Mouse (Mus musculus) heart, embryonic 15.5 days (tissue): ENCODE data around the gene Dnajb2. TPM values are rescaled to one million over a fixed set of nuclear protein-coding genes. Genes with fewer than 3 reads are reported as not detected.

Experiments used
- ATAC-seq: fragments of 200-750 bp; cut with Nextera tagmentation; replicated peaks from 2 replicates; pipeline ENCODE4 v1.8.0; 2017; ENCODE audit warnings: low read depth, moderate TSS enrichment; ENCODE audit not compliant: insufficient number of reproducible peaks, insufficient read depth, low FRiP score
- H3K27ac ChIP-seq: fragments of 300-500 bp; sonication (generic); 2 replicates; pipeline ENCODE4 v1.5.1; 2015; ENCODE audit warnings: mild to moderate bottlenecking, inconsistent platforms
- H3K27me3 ChIP-seq: fragments of 300-500 bp; sonication (generic); 2 replicates; pipeline ENCODE4 v1.6.1; 2015; ENCODE audit warnings: inconsistent platforms
- H3K36me3 ChIP-seq: fragments of 300-500 bp; sonication (generic); 2 replicates; pipeline ENCODE4 v1.6.1; 2015; ENCODE audit warnings: mild to moderate bottlenecking, inconsistent platforms
- H3K4me1 ChIP-seq: fragments of 300-500 bp; sonication (generic); replicated peaks from 2 replicates; pipeline ENCODE4 v1.6.1; 2015; ENCODE audit warnings: inconsistent platforms
- H3K4me2 ChIP-seq: fragments of 300-500 bp; sonication (generic); 2 replicates; pipeline ENCODE4 v1.6.1; 2015; ENCODE audit warnings: inconsistent platforms, mild to moderate bottlenecking, moderate library complexity
- H3K4me3 ChIP-seq: fragments of 300-500 bp; sonication (generic); 2 replicates; pipeline ENCODE4 v1.5.1; 2015; ENCODE audit warnings: mild to moderate bottlenecking, inconsistent platforms
- H3K9ac ChIP-seq: fragments of 300-500 bp; sonication (generic); 2 replicates; pipeline ENCODE4 v1.6.1; 2015; ENCODE audit warnings: mild to moderate bottlenecking, inconsistent platforms
- H3K9me3 ChIP-seq: fragments of 300-500 bp; sonication (generic); replicated peaks from 2 replicates; pipeline ENCODE4 v1.6.1; 2016; ENCODE audit warnings: inconsistent platforms
- WGBS: fragments of 180-500 bp; shearing (Covaris S2); methylation state at CpG from one replicate; pipeline ENCODE4 v1.1.7; 2015; ENCODE audit warnings: mixed read lengths; 5-methylcytosine and 5-hydroxymethylcytosine counted together
- microRNA-seq: library from miRNA; unstranded; fragments of <30 nt; microRNA quantifications from one replicate; pipeline ENCODE4, GENCODE M21; 2016
- polyA plus RNA-seq: library from polyadenylated mRNA; unstranded; fragments of >200 nt; fragmentation: Nextera tagmentation; extraction: Ambion mirVana; gene quantifications from 2 replicates; pipeline ENCODE4 v1.2.1, GENCODE M21; 2015

Gene Dnajb2
- polyA plus RNA-seq, 1 experiment from 2014 or later, result 41.4 TPM

GRCm38 (mm10) chr1:75289376-75289775 lies 53.2 kb downstream of the Dnajb2 start:
- Histone ChIP-seq H3K4me2 (no peak overlapping the region), H3K36me3 (no peaks in the 10 kb centered on the region), H3K9ac (no peak overlapping the region), H3K9me3 (no peaks in the 10 kb centered on the region), H3K4me3 (no peak overlapping the region), H3K27ac (no peak overlapping the region), H3K4me1 (peaks cover 11% of the 10 kb centered on the region), H3K27me3 (peaks cover 4% of the 10 kb centered on the region; the same call in 1 of the 2 replicates)
- ATAC-seq, result no peak
- 20% methylated on average over 7 of the region's 7 CpGs for WGBS

GRCm38 (mm10) chr1:75289888-75290431 lies 53.8 kb downstream of the Dnajb2 start:
- H3K4me1 ChIP-seq, result peaks cover 11% of the 10 kb centered on the region
- no peaks in the 10 kb centered on the region for H3K36me3 ChIP-seq
- no peaks in the 10 kb centered on the region for H3K9me3 ChIP-seq
- 58% methylated on average over 8 of the region's 8 CpGs for WGBS
- no peak overlapping the region for H3K9ac ChIP-seq
- no peak overlapping the region for H3K4me3 ChIP-seq
- no peak overlapping the region for H3K27ac ChIP-seq
- H3K4me2 ChIP-seq, result no peak overlapping the region
- peaks cover 4% of the 10 kb centered on the region; the same call in 1 of the 2 replicates for H3K27me3 ChIP-seq
- no peak for ATAC-seq

- Histone ChIP-seq H3K4me1 (peaks cover 11% of the 10 kb centered on the region), H3K9ac (no peak overlapping the region), H3K27me3 (peaks cover 4% of the 10 kb centered on the region; the same call in 1 of the 2 replicates), H3K36me3 (no peaks in the 10 kb centered on the region), H3K27ac (no peak overlapping the region), H3K9me3 (no peaks in the 10 kb centered on the region), H3K4me3 (no peak overlapping the region), H3K4me2 (no peak overlapping the region)
- no peak for ATAC-seq
Observed at GRCm38 (mm10) chr1:75290582-75290981, 54.4 kb downstream of the Dnajb2 start.

GRCm38 (mm10) chr1:75291321-75291720 lies 55.1 kb downstream of the Dnajb2 start:
- Histone ChIP-seq H3K27ac (no peak overlapping the region), H3K9ac (no peak overlapping the region), H3K4me3 (no peak overlapping the region), H3K27me3 (peaks cover 4% of the 10 kb centered on the region; the same call in 1 of the 2 replicates), H3K9me3 (no peaks in the 10 kb centered on the region), H3K4me2 (no peak overlapping the region), H3K36me3 (no peaks in the 10 kb centered on the region), H3K4me1 (peaks cover 11% of the 10 kb centered on the region)
- ATAC-seq, result no peak
- WGBS, result 73% methylated on average over 8 of the region's 8 CpGs

- peak; percentile 35; the same call in 1 of the 2 replicates for ATAC-seq
- 20% methylated on average over 12 of the region's 12 CpGs for WGBS
- H3K4me1 ChIP-seq, result peaks cover 11% of the 10 kb centered on the region
Observed at GRCm38 (mm10) chr1:75292476-75293330, 56.5 kb downstream of the Dnajb2 start.

GRCm38 (mm10) chr1:75293331-75293701 lies 57.1 kb downstream of the Dnajb2 start:
- Histone ChIP-seq H3K4me2 (no peak overlapping the region), H3K36me3 (no peaks in the 10 kb centered on the region), H3K4me3 (no peak overlapping the region), H3K27ac (peak overlapping the region; percentile 39; the same call in 1 of the 2 replicates), H3K27me3 (peaks cover 4% of the 10 kb centered on the region; the same call in 1 of the 2 replicates), H3K4me1 (peaks cover 11% of the 10 kb centered on the region), H3K9me3 (no peaks in the 10 kb centered on the region), H3K9ac (no peak overlapping the region)
- no peak for ATAC-seq
- WGBS, result 64% methylated on average over 5 of the region's 5 CpGs

More at GRCm38 (mm10) chr1:75292476-75293330, 56.5 kb downstream of the Dnajb2 start:
- no peak overlapping the region for H3K4me3 ChIP-seq
- H3K27ac ChIP-seq, result peak overlapping the region; percentile 39
- peaks cover 4% of the 10 kb centered on the region; the same call in 1 of the 2 replicates for H3K27me3 ChIP-seq
- 0 out of 2 replicates have a peak overlapping the region, but pooled peaks have one; percentile 0 for H3K4me2 ChIP-seq
- H3K9me3 ChIP-seq, result no peaks in the 10 kb centered on the region
- H3K9ac ChIP-seq, result no peak overlapping the region
- H3K36me3 ChIP-seq, result no peaks in the 10 kb centered on the region

GRCm38 (mm10) chr1:75294294-75294693 lies 58.1 kb downstream of the Dnajb2 start:
- Histone ChIP-seq H3K4me2 (no peak overlapping the region), H3K4me1 (peaks cover 11% of the 10 kb centered on the region), H3K9me3 (no peaks in the 10 kb centered on the region), H3K36me3 (no peaks in the 10 kb centered on the region), H3K9ac (no peak overlapping the region), H3K27me3 (no peaks in the 10 kb centered on the region), H3K4me3 (no peak overlapping the region), H3K27ac (no peak overlapping the region)
- WGBS, result 71% methylated on average over 5 of the region's 5 CpGs
- ATAC-seq, result no peak

Small RNA genes within 50 kb of the gene (microRNA-seq; reads per million reads assigned to microRNA genes)
- not detected for gene Gm27943

Other genes starting within 250 kb of the Dnajb2 start
- 7.2 and 8.9 TPM in 2 replicates for gene Nhej1, start 111.2 kb upstream of the Dnajb2 start, polyA plus RNA-seq
- gene Slc23a3, start 102.5 kb upstream of the Dnajb2 start, polyA plus RNA-seq, result 0.53 and 1.2 TPM in 2 replicates
- 33.7 and 39.3 TPM in 2 replicates for gene Cnppd1, start 93.7 kb upstream of the Dnajb2 start, polyA plus RNA-seq
- 30.7 and 41.6 TPM in 2 replicates for gene Retreg2, start 93.6 kb upstream of the Dnajb2 start, polyA plus RNA-seq
- gene Zfand2b, start 67.8 kb upstream of the Dnajb2 start, polyA plus RNA-seq, result 26.5 and 32.5 TPM in 2 replicates
- gene Abcb6, start 56.0 kb upstream of the Dnajb2 start, polyA plus RNA-seq, result 12.9 and 14.1 TPM in 2 replicates
- 24.3 and 25.9 TPM in 2 replicates for gene Ankzf1, start 44.3 kb upstream of the Dnajb2 start, polyA plus RNA-seq
- gene Atg9a, start 44.2 kb upstream of the Dnajb2 start, polyA plus RNA-seq, result 27.1 and 31.0 TPM in 2 replicates
- 9.4 and 11.4 TPM in 2 replicates for gene Glb1l, start 25.6 kb upstream of the Dnajb2 start, polyA plus RNA-seq
- gene Stk16, start 25.6 kb upstream of the Dnajb2 start, polyA plus RNA-seq, result 73.6 and 96.9 TPM in 2 replicates
- 41.9 and 56.7 TPM in 2 replicates for gene Tuba4a, start 16.5 kb upstream of the Dnajb2 start, polyA plus RNA-seq
- 0.23 TPM in 1 of 2 replicates, not detected in the other for gene A630095N17Rik, start 4.3 kb upstream of the Dnajb2 start, polyA plus RNA-seq
- 0.45 and 1.0 TPM in 2 replicates for gene Ptprn, start 28.1 kb downstream of the Dnajb2 start, polyA plus RNA-seq
- 0.18 and 2.4 TPM in 2 replicates for gene Resp18, start 42.0 kb downstream of the Dnajb2 start, polyA plus RNA-seq
- gene Dnpep, start 81.6 kb downstream of the Dnajb2 start, polyA plus RNA-seq, result 108 and 123 TPM in 2 replicates
- gene Des, start 123.9 kb downstream of the Dnajb2 start, polyA plus RNA-seq, result 374 and 419 TPM in 2 replicates
- 44.5 and 54.4 TPM in 2 replicates for gene Speg, start 138.9 kb downstream of the Dnajb2 start, polyA plus RNA-seq
- 63.9 and 81.8 TPM in 2 replicates for gene Gmppa, start 199.5 kb downstream of the Dnajb2 start, polyA plus RNA-seq
- 0.40 and 0.81 TPM in 2 replicates for gene Asic4, start 214.0 kb downstream of the Dnajb2 start, polyA plus RNA-seq
- gene Chpf, start 242.9 kb downstream of the Dnajb2 start, polyA plus RNA-seq, result 23.9 and 36.6 TPM in 2 replicates
- gene Tmem198, start 243.1 kb downstream of the Dnajb2 start, polyA plus RNA-seq, result 0.39 and 0.80 TPM in 2 replicates